Mouse (Mus musculus): Measurements from ENCODE around the gene Tmod3.

DNA sequence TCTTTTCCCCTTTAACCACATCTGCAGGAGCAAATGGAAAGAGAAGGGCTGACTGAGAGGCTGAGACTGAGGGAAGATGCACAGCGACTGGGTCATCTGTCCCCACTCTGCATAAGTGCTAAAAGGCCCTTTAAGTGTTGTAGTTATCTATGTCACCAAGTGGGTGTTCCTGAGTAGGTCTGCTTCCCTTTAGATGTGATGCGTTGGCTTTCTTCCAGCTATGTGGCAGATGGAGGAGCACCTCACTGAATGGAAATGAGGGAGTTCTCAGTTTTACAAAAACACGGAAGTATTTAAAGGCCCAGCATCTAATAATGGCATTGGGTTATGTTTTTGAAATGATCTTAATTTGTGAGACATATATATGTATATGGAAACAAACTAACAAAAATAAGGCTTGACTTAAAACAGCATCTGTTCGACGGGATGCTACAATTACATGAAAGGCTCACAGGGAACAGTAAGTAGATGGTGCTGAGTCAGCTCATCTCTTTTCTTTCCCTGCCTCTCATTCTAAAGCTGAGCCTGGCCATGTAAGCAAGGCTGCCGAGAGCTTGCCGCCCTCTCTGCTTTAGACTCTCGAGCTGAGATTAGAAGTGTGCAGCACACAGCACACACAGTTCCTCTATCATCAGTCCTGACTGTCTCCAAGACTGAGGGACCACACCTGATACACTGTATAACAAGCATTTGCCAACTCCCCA, 48.1 kb downstream of the Tmod3 start:
- TF ChIP-seq GATA1 (IDR thresholded peaks at IDR 0.05; ENCODE audit: borderline replicate concordance, low read length): no peak
- no peak for TF ChIP-seq CTCF (IDR thresholded peaks at IDR 0.05; ENCODE audit: low read depth, low read length)
- no peak for TF ChIP-seq POLR2AphosphoS5 (IDR thresholded peaks at IDR 0.05; ENCODE audit: insufficient replicate concordance, low read depth, low read length)
- TF ChIP-seq GATA2 (IDR thresholded peaks at IDR 0.05; ENCODE audit: borderline replicate concordance, low read depth, low read length): no peak
- TF ChIP-seq TAL1 (conservative IDR thresholded peaks at IDR 0.05; ENCODE audit: low read depth, low read length): no peak

Measured in G1E (cell line).